Mouse (Mus musculus) testis, adult 2 months (tissue): ENCODE measurements around the gene Dnm3.

Source experiments
- CTCF ChIP-seq: fragments of 200-500 bp; IDR thresholded peaks from 2 replicates; pipeline ENCODE4 v1.5.1; 2012; ENCODE audit warnings: low read depth, mild to moderate bottlenecking, inconsistent platforms, low read length, moderate library complexity; ENCODE audit not compliant: control insufficient read depth, insufficient read depth, insufficient replicate concordance
- POLR2A ChIP-seq: fragments of 200-500 bp; IDR thresholded peaks from 2 replicates; pipeline ENCODE4 v1.6.1; 2012; ENCODE audit warnings: low read depth, mild to moderate bottlenecking, inconsistent platforms, low read length, moderate library complexity; ENCODE audit not compliant: control insufficient read depth

- TF ChIP-seq POLR2A (no peak), CTCF (no peak)
Measured at GRCm38 (mm10) chr1:162412787-162413429, 64.9 kb downstream of the Dnm3 start.
